Comparison of ENCODE assay signal across 11 mouse cellular contexts in the genomic region with DNA sequence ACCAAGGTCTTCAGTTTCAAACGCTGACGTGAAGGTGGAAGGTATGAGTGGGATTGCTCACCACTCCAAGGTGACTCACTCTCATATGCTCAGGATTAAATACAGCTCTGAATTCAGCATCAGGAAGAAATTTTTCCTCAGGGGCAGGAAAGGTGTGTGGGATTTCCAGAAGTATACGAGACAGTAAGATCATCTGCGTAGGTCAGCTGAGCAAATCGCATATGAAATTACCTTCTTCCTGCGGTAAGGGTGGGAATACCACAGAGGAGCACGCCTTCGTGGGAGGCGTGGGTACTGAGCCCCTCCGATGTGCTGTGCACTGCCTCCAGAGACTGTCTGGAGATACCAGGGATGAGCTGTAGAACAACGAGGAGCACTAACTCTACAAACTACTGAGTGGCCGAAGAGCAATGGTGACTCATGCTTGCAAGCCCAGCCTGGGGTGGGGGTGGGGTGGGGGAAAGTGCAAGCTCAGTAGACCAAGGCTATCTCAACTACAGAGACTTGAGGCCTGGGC. TPM values are rescaled to one million over a fixed set of nuclear protein-coding genes. Genes with fewer than 3 reads are reported as not detected.
DNase-seq lines count a peak whose midpoint lies in the region; ATAC-seq and TF ChIP-seq lines count a peak whose summit lies in the region.
"Had no signal": no experiment of that assay in that cellular context is flagged by ENCODE, and none has a peak within 500 bp of the region (broad histone marks: within the 10 kb centered on the region; RNA-seq: fewer than 3 reads in every experiment).

No protein-coding gene starts in this region.

- no peak overlapping the region for H3K4me2 ChIP-seq in liver, embryonic 16.5 days (ENCODE audit: low read depth, low read length)
- no peak overlapping the region for H3K4me2 ChIP-seq in neural tube, embryonic 15.5 days
- H3K4me2 ChIP-seq: hindbrain, embryonic 15.5 days had no signal

- H3K4me3 ChIP-seq in gastrocnemius, adult 2 months, result no peak overlapping the region
- H3K4me3 ChIP-seq in ES-E14 (ENCODE audit: insufficient read depth in 1 of 2, low read depth in 1 of 2, low read length in 2 of 2, poor library complexity in 1 of 2, severe bottlenecking in 1 of 2), result peak overlapping the region; percentile 97
- no peak overlapping the region for H3K4me3 ChIP-seq in liver, embryonic 16.5 days (ENCODE audit: low read depth, low read length)
- no peak overlapping the region for H3K4me3 ChIP-seq in neural tube, embryonic 15.5 days (replicated peaks)
- H3K4me3 ChIP-seq: hindbrain, embryonic 15.5 days had no signal

- DNase-seq in gastrocnemius, adult 2 months, result no peak
- no peak for DNase-seq in gastrocnemius, postnatal 4 days (ENCODE audit: low spot score in 2 of 2)
- DNase-seq in left cerebral cortex, postnatal 25 days (ENCODE audit: low spot score in 2 of 2), result peak; percentile 13 to 57
- no peak for DNase-seq in left cerebral cortex, postnatal 10 days (ENCODE audit: extremely low spot score in 1 of 2, low spot score in 2 of 2)
- DNase-seq in ES-E14 (ENCODE audit: low read depth, low spot score), result no peak
- DNase-seq in cerebellum, adult 18-20 months, result no peak
- DNase-seq: midbrain, embryonic 14.5 days had no signal

- no peaks in the 10 kb centered on the region for H3K9me3 ChIP-seq in ES-E14 (ENCODE audit: control insufficient read depth, insufficient read depth, low read depth, low read length)
- no peaks in the 10 kb centered on the region for H3K9me3 ChIP-seq in liver, embryonic 16.5 days (replicated peaks; ENCODE audit: control insufficient read depth, low read length)
- no peaks in the 10 kb centered on the region for H3K9me3 ChIP-seq in neural tube, embryonic 15.5 days (replicated peaks)
- H3K9me3 ChIP-seq: hindbrain, embryonic 15.5 days had no signal

- in situ Hi-C loops in ES-E14 (cut with MboI; ENCODE audit: low sequenced_read_pairs in 2 of 2, unreplicated experiment in 2 of 2), result no loop called here

- peaks cover 19% of the 10 kb centered on the region; the same call in 1 of the 2 replicates for H3K36me3 ChIP-seq in ES-E14 (ENCODE audit: control insufficient read depth, insufficient read depth, low read length, poor library complexity, severe bottlenecking)
- H3K36me3 ChIP-seq in liver, embryonic 16.5 days (ENCODE audit: control insufficient read depth, insufficient read depth), result 0 out of 2 replicates have a peak, but pooled peaks cover 3% of the 10 kb centered on the region
- H3K36me3 ChIP-seq in neural tube, embryonic 15.5 days, result no peaks in the 10 kb centered on the region
- H3K36me3 ChIP-seq: hindbrain, embryonic 15.5 days had no signal

- 0 out of 2 replicates have a peak, but pooled peaks have one; percentile 19 for ATAC-seq in liver, embryonic 16.5 days (ENCODE audit: low read depth)
- ATAC-seq in neural tube, embryonic 15.5 days (ENCODE audit: low FRiP score), result no peak

- intact Hi-C loops in gastrocnemius, adult 2 months (cut with DNase I), result no loop called here
- intact Hi-C loops in left cerebral cortex, postnatal 25 days (cut with DNase I), result no loop called here
- intact Hi-C loops in left cerebral cortex, postnatal 10 days (cut with DNase I), result no loop called here

- H3K27ac ChIP-seq in gastrocnemius, adult 2 months, result peak overlapping the region; percentile 70
- no peak overlapping the region; the same call in 1 of the 2 replicates for H3K27ac ChIP-seq in ES-E14 (ENCODE audit: insufficient read depth, low read depth, low read length, poor library complexity, severe bottlenecking)
- H3K27ac ChIP-seq in liver, embryonic 16.5 days (ENCODE audit: low read length), result no peak overlapping the region
- H3K27ac ChIP-seq in neural tube, embryonic 15.5 days (replicated peaks), result no peak overlapping the region
- H3K27ac ChIP-seq: hindbrain, embryonic 15.5 days; liver, embryonic 14.5 days had no signal

- peaks cover 8 to 14% of the 10 kb centered on the region in 2 experiments for H3K4me1 ChIP-seq in ES-E14 (ENCODE audit: control insufficient read depth in 2 of 2, insufficient read depth in 2 of 2, low read length in 2 of 2, poor library complexity in 1 of 2)
- H3K4me1 ChIP-seq in liver, embryonic 16.5 days (ENCODE audit: control insufficient read depth, low read depth, low read length), result peaks cover 11% of the 10 kb centered on the region
- H3K4me1 ChIP-seq in neural tube, embryonic 15.5 days, result peaks cover 17% of the 10 kb centered on the region

- no peaks in the 10 kb centered on the region for H3K27me3 ChIP-seq in liver, embryonic 16.5 days (ENCODE audit: control insufficient read depth, insufficient read depth, low read depth, low read length)
- H3K27me3 ChIP-seq in neural tube, embryonic 15.5 days (replicated peaks), result no peaks in the 10 kb centered on the region
- H3K27me3 ChIP-seq: hindbrain, embryonic 15.5 days had no signal

- TF ChIP-seq CTCF in gastrocnemius, adult 2 months (IDR thresholded peaks at IDR 0.05), result no peak

- H3K9ac ChIP-seq in ES-E14 (ENCODE audit: insufficient read depth, low read depth, low read length, poor library complexity, severe bottlenecking), result peak overlapping the region; percentile 89; the same call in 1 of the 2 replicates
- no peak overlapping the region for H3K9ac ChIP-seq in liver, embryonic 16.5 days (ENCODE audit: low read depth, low read length)
- no peak overlapping the region for H3K9ac ChIP-seq in neural tube, embryonic 15.5 days (replicated peaks)
- H3K9ac ChIP-seq: hindbrain, embryonic 15.5 days; liver, embryonic 14.5 days had no signal

- WGBS in liver, embryonic 16.5 days (ENCODE audit: insufficient replicate concordance), result 78% methylated on average over 12 of the region's 12 CpGs
- whole genome bisulfite sequencing in neural tube, embryonic 15.5 days, result 92% methylated on average over 12 of the region's 12 CpGs

TF ChIP-seq in ES-E14, 5 proteins besides CTCF, POLR2A, EP300 and RAD21:
- TF ChIP-seq ZC3H11A (IDR thresholded peaks at IDR 0.05; ENCODE audit: borderline replicate concordance, low read depth, low read length) (no peak), MAFK (IDR thresholded peaks at IDR 0.05; ENCODE audit: insufficient read depth, low read depth, low read length) (no peak), ZNF384 (IDR thresholded peaks at IDR 0.05; ENCODE audit: low read depth, low read length) (no peak), HCFC1 (IDR thresholded peaks at IDR 0.05; ENCODE audit: borderline replicate concordance, insufficient read depth, low read length) (no peak), CHD2 (IDR thresholded peaks at IDR 0.05; ENCODE audit: low read depth, low read length) (no peak)

RNA-seq across cellular contexts. Expression of gene Gab1, which starts 22.4 kb away (rescaled TPM):
- total RNA-seq in gastrocnemius, adult 2 months (2021), result 10 to 100 TPM; 11.7 to 14.3 TPM
- total RNA-seq in gastrocnemius, postnatal 4 days (2021), result 10 to 100 TPM; 32.3 to 36.0 TPM
- total RNA-seq in left cerebral cortex, postnatal 25 days (2021), result 10 to 100 TPM; 13.6 to 14.1 TPM
- total RNA-seq in left cerebral cortex, postnatal 10 days (2021), result 10 to 100 TPM; 11.6 to 11.9 TPM
- total RNA-seq in ES-E14 (2012; rRNA removed), result 55.1 and 70.9 TPM in 2 replicates
- 6.1 and 7.2 TPM in 2 replicates for polyA plus RNA-seq in liver, embryonic 16.5 days (2015; fragmentation: Nextera tagmentation; extraction: Ambion mirVana)
- polyA plus RNA-seq in neural tube, embryonic 15.5 days (2015; fragmentation: Nextera tagmentation; extraction: Ambion mirVana), result 9.6 and 11.4 TPM in 2 replicates

Comparison
In these comparisons a context has a peak if more than half of its experiments do, and no peak if none do; other contexts are left out.
1. DNase-seq: peak in left cerebral cortex, postnatal 25 days (2 of 2); none in gastrocnemius, adult 2 months (single experiment), gastrocnemius, postnatal 4 days (0 of 2), left cerebral cortex, postnatal 10 days (0 of 2), ES-E14 (single experiment) and cerebellum, adult 18-20 months (0 of 2).
2. H3K4me3 ChIP-seq: peak in ES-E14 (2 of 2); none in gastrocnemius, adult 2 months (single experiment), liver, embryonic 16.5 days (single experiment) and neural tube, embryonic 15.5 days (single experiment).